ENCODE assay signal across 9 mouse cellular contexts in the genomic region with DNA sequence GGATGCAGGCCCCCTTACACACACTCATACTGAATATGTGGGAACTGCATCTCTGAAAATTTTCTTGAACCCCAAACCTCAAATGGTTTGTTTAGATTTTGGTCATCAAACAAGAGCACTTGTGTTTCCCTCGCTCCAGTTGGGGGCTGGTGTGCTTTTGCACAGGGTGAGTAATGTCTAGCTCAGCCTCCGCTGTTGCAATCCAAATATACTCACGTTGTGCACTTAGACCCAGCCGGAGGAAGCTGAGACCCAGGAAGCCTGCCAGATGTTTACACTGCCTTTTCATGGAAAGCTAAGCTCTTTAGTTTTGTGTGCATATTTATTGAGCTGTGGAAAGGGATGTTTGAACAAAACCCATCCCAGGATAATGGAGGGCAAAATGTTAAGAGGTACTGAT.
A peak's percentile ranks its signal among the peaks of the same experiment; 100 is the strongest.
DNase-seq lines count a peak whose midpoint lies in the region; ATAC-seq and TF ChIP-seq lines count a peak whose summit lies in the region.
"Had no signal": no experiment of that assay in that cellular context is flagged by ENCODE, and none has a peak within 500 bp of the region (broad histone marks: within the 10 kb centered on the region; RNA-seq: fewer than 3 reads in every experiment).

No protein-coding gene starts in this region.

- no peak overlapping the region for H3K4me3 ChIP-seq in C2C12 (ENCODE audit: insufficient read depth, poor library complexity, severe bottlenecking)
- no peak overlapping the region for H3K4me3 ChIP-seq in lung, embryonic 14.5 days (ENCODE audit: low read depth, low read length)

- no peak for TF ChIP-seq CTCF in C2C12 (IDR thresholded peaks at IDR 0.05; ENCODE audit: control insufficient read depth, insufficient read depth, insufficient read length)
- TF ChIP-seq CTCF in lung, embryonic 14.5 days (IDR thresholded peaks at IDR 0.05; ENCODE audit: low read depth), result no peak

- H3K36me3 ChIP-seq in C2C12 (ENCODE audit: control insufficient read depth, insufficient read depth), result no peaks in the 10 kb centered on the region
- H3K36me3 ChIP-seq in lung, embryonic 14.5 days (ENCODE audit: insufficient read depth), result no peaks in the 10 kb centered on the region

- 6% methylated on average over 4 of the region's 4 CpGs for WGBS in lung, embryonic 14.5 days

- H3K27ac ChIP-seq in lung, embryonic 14.5 days (ENCODE audit: low read depth), result no peak overlapping the region

- peak; percentile 91 for ATAC-seq in lung, embryonic 14.5 days (ENCODE audit: insufficient read depth)

- H3K27me3 ChIP-seq in C2C12 (ENCODE audit: control insufficient read depth, insufficient read depth, insufficient read length), result no peaks in the 10 kb centered on the region
- no peaks in the 10 kb centered on the region for H3K27me3 ChIP-seq in lung, embryonic 14.5 days (ENCODE audit: insufficient read depth, low read length)

- H3K9ac ChIP-seq in lung, embryonic 14.5 days, result no peak overlapping the region

- DNase-seq in kidney, postnatal 10 days, result peak; percentile 33
- no peak for DNase-seq in kidney, adult 18-20 months
- DNase-seq in adrenal gland, adult 8-10 months, result peak; percentile 15
- peak; percentile 88 for DNase-seq in lung, embryonic 14.5 days
- DNase-seq in B cell, adult 2 months, result no peak
- no peak for DNase-seq in frontal cortex, postnatal 25 days (ENCODE audit: low spot score in 2 of 2)
- DNase-seq in spleen, adult 18-20 months, result no peak
- DNase-seq: layer of hippocampus, postnatal 36 days had no signal

- peaks cover 7% of the 10 kb centered on the region; the same call in 1 of the 2 replicates for H3K4me1 ChIP-seq in lung, embryonic 14.5 days (ENCODE audit: insufficient read depth)

- no peaks in the 10 kb centered on the region for H3K79me3 ChIP-seq in C2C12 (ENCODE audit: low read depth)

- no peaks in the 10 kb centered on the region for H3K79me2 ChIP-seq in C2C12 (ENCODE audit: control insufficient read depth, insufficient read depth)

- no peaks in the 10 kb centered on the region for H3K9me3 ChIP-seq in lung, embryonic 14.5 days (ENCODE audit: low read depth, low read length)

- peak overlapping the region; percentile 32 for H3ac ChIP-seq in C2C12 (ENCODE audit: control insufficient read depth, insufficient read length, low read depth)

- H3K4me2 ChIP-seq in lung, embryonic 14.5 days, result no peak overlapping the region

TF ChIP-seq in C2C12, 6 proteins besides CTCF, POLR2A, EP300 and RAD21:
- TF ChIP-seq MYOG (IDR thresholded peaks at IDR 0.05; ENCODE audit: control insufficient read depth, extremely low read depth, insufficient read length) (no peak), USF1 (IDR thresholded peaks at IDR 0.05; ENCODE audit: low read depth) (no peak), CEBPB (IDR thresholded peaks at IDR 0.05; ENCODE audit: low read depth) (peak; percentile 95), MAX (IDR thresholded peaks at IDR 0.05) (no peak)

Comparison
In these comparisons a context has a peak if more than half of its experiments do, and no peak if none do; other contexts are left out.
1. DNase-seq: peak in kidney, postnatal 10 days (single experiment), adrenal gland, adult 8-10 months (single experiment) and lung, embryonic 14.5 days (single experiment); none in kidney, adult 18-20 months (single experiment), B cell, adult 2 months (0 of 2), frontal cortex, postnatal 25 days (0 of 2) and spleen, adult 18-20 months (0 of 2).